Mouse (Mus musculus) heart, adult 18-20 months (tissue): Measurements from ENCODE around the gene Rybp. TPM values are rescaled to one million over a fixed set of nuclear protein-coding genes. Genes with fewer than 3 reads are reported as not detected.

Experiments used
- DNase-seq, 2 experiments: peaks; one replicate each; pipeline ENCODE4 v3.0.0; 2021 to 2022; ENCODE audit warnings: mixed read lengths in 1 of 2
- total RNA-seq, 2 experiments: library from RNA; stranded (reverse); gene quantifications; 2 replicates each; pipeline ENCODE4 v1.2.3; 2021

Rybp gene
- total RNA-seq, 2 experiments from 2014 or later: 11.2 to 16.0 TPM

DNA sequence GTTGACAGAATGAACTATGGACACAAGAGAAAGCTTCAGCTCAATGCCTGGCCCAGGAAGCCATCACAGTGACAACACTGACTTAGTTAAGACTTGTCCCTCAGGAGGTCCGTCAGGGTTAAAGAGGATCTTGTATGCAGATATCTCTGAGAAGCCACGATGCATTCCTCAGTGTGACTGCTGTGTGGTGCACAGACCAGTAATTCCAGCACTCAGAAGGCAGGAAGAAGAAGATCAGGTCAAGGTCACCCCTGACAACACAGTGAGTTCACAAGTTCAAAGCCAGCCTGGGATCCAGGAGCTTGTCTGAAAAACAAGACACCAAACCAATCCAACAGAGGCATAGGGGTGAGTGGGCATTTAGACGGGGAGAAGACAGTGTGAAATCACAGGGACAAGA lies 67.3 kb downstream of the Rybp start:
- DNase-seq: no peak

DNA sequence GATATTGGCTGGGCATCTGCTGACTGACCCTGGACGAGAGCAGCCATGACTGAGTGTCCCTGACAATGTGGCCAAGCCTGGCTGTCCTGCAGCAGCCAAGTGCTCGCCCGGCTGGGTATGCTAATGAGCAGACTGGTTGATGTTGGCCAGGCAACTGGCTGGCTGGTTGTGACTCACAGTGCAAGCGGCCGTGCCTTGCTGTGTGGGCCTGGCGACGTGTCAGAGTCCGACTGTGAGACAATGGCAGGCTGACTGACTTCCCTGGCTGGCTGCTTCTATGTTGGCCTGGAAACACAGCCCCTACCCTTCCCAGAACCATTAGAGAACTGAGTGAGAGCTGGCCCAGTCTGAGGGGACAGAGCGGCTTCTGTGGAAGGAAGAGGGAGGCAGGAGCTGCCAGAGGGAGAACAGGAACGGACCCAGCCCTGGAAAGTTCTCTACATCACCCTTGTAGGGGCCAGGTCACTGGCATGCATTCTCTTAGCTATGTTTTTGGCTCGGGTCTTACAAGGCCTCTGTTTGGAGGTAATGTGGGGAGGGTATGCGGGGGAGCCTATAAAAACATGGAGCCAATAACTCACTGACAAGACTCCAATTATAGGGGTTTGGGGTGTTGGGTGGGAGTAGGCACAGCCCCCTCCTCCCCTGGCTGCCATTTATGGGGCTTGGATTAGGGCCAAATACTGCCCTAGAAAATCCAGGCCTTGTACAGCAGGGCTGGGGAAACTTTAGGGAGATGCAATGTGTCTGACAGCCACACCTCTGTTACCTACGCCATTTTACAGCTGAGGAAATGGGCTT lies 68.5 kb downstream of the Rybp start:
- peak; percentile 57 to 80 for DNase-seq

GRCm38 (mm10) chr6:100217507-100217906 lies 69.8 kb downstream of the Rybp start:
- DNase-seq: no peak

DNA sequence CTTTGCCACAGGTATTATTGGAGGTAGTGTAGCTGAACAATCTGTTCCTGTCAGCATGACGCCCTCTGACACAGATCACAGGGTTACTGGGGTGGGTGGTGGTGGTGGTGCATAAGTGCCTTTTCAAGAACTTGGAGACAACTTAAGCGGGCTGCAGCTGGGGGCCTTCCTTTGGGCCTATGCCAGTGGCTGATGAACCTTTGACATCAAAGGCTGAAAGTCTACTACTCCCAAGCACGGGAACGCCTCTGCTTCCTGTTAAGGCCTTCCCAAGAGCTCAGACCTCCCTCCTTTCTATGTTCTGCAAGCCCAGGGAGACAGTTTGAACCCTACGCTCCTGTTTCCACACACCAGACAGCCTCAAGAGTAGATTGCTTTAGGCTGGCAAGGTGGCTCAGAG lies 70.3 kb downstream of the Rybp start:
- DNase-seq: no peak

- peak; percentile 27 to 64 for DNase-seq
Measured at GRCm38 (mm10) chr6:100215809-100216208, 71.5 kb downstream of the Rybp start.

- no peak for DNase-seq
Measured at GRCm38 (mm10) chr6:100214132-100214913, 73.0 kb downstream of the Rybp start.

GRCm38 (mm10) chr6:100213596-100213995 lies 73.7 kb downstream of the Rybp start:
- DNase-seq: no peak

DNA sequence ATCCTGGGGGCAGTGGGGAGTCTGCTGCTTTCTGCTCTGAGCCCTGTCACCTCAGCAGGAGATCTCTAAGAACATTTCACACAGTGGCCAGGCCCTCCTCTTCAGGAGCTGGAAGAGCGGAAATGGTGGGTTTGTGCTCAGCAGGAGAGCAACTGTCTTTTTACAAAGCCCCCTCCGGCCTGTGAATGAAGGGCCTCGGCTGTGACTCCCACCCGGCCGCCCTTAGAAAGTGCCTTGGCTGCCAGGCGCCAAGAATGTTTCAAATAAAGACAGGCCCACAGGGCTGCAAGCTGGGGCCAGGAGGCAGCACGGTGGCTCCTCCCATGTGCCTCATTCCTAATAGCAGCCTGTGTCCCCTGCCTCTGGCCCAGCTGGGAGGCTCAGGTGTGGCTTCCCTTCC lies 74.5 kb downstream of the Rybp start:
- DNase-seq: no peak

DNA sequence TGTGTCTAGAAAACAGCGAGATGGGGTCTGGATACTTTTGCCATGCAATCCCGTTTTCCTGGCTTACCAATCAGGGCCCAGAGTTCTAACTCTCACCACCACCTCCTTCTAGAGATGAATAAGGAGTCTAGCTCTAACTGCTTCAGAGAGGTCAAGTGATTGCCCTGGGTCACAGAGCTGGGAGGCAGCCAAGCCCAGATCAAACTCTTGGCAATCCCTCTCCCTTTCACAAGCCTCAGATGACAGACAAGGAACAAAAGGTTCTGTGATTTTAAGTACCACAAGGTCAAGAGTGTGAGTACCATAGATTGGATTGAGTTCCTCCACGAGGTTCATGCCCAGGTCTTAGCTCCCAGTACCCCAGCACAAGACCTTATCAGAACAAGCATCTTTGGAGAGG lies 75.6 kb downstream of the Rybp start:
- DNase-seq: no peak

DNA sequence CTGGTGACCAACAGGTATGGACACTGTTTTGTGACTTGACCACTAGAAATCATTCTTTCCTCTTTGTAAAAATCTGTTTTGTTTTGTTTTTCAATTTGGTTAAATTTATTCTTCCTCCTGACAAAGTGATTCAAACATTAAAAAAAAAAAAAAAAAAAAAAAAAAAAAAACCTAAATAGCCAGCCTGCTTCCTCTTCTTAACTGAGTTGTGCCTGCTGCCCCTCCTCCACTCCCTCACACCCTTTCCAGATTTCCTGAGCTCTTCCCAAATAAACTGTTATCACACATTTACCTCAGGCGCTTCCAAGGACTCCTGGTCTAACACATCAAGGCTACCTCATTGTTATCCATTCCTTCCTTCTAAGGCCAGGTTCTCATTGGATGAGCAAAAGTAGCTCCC lies 76.8 kb downstream of the Rybp start:
- DNase-seq: no peak

GRCm38 (mm10) chr6:100206741-100207275 lies 80.5 kb downstream of the Rybp start:
- DNase-seq: peak; percentile 47 to 49

DNA sequence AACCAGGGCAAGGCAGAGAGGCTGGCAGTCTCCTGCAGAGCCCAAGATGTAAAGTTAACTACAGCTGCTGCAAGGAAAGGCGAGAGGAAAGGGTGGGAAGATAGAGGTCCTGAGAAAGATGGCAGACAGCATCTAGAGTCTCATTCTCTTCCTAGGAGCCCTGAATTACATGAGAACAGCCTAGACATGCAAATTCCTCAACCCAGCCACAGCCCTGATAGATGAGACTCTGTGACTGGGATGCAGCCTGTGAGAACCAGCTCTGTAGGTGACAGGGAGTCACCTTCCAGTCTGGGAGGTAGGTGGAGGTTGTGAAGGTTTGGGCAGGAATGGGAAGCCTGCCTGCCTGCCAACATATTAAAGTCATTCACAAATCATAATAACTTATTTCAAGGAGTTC lies 81.0 kb downstream of the Rybp start:
- DNase-seq: no peak

DNA sequence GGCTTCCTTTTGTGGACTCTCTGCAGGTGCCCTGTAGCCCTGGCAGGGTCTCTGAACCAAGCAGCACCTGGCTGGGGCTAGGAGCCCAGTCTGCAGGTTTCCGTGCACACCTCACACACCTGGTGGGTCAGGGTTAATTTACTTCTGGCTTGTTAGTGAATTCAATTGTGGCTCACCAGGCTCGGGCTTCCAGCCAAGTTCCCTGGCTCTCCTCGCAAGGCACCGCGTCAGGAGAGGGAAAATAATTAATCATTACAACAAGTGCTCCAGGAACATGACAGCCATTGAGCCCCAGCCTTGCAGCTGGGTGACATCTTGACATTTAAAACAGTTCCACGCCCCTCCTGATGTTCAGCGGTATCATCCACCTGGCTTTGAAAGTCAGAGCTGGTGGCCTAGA lies 82.8 kb downstream of the Rybp start:
- peak in 1 of 2 experiments; percentile 30 for DNase-seq

DNA sequence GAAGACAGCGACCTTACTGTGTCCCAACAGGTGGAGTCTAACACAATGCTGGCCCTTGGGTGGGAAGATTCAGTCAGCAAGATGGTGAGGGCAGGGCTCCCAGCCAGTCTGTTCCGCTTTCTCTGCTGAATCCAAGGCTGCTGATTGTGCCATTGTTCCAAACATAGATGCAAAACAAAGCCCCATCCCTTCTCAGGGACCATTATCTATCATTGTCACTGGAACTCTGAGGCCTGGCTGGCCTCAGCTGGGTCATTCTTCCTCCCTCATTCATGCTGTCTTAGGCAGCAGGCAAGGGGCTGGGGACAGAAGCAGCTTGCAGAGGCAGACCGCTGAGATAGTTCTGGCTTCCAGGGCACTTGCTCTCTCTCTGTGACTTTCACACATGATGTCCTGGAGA lies 83.8 kb downstream of the Rybp start:
- DNase-seq: no peak

GRCm38 (mm10) chr6:100202091-100202490 lies 85.2 kb downstream of the Rybp start:
- no peak for DNase-seq

GRCm38 (mm10) chr6:100197102-100197501 lies 90.2 kb downstream of the Rybp start:
- no peak for DNase-seq

- DNase-seq: peak; percentile 64 to 72
Measured at GRCm38 (mm10) chr6:100195870-100196409, 91.3 kb downstream of the Rybp start.

GRCm38 (mm10) chr6:100195091-100195490 lies 92.2 kb downstream of the Rybp start:
- DNase-seq: no peak

GRCm38 (mm10) chr6:100193760-100194159 lies 93.5 kb downstream of the Rybp start:
- DNase-seq: no peak

DNA sequence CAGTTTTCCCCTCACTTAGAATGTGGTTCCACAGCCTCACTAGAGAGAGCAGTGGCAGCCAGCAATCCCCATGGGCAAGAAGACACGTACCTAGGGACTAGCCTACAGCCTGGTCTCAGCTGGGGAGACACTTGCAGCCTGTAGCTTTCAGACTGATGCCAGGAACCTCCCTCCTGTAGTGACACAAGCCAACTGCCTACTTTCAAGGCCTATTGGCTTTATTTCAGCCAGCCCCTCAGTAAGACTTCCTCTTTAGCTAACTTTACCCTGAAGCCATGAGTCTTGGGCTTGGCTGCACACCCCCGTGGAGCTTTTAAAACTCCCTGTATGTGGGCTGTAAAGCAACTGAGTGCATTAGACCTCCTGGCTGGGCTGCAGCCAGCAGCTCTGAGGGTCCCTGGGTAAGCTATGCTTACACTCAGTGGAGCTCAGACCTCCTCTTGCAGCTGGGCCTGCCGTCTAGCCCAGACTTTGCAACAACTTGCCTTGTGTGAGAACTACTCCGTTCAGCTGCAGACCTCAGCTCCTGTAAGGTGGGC lies 94.5 kb downstream of the Rybp start:
- no peak for DNase-seq

- DNase-seq: peak in 1 of 2 experiments; percentile 39
Measured at GRCm38 (mm10) chr6:100190803-100191559, 96.3 kb downstream of the Rybp start.

GRCm38 (mm10) chr6:100190310-100190709 lies 97.0 kb downstream of the Rybp start:
- no peak for DNase-seq
